Mouse (Mus musculus) frontal cortex, postnatal 14 days (tissue): ENCODE measurements around the gene Unc13c.

Experiments used
- DNase-seq, 2 experiments: peaks; one replicate each; pipeline ENCODE4 v3.0.0; 2022; ENCODE audit warnings: low spot score in 2 of 2

Gene Unc13c

DNA sequence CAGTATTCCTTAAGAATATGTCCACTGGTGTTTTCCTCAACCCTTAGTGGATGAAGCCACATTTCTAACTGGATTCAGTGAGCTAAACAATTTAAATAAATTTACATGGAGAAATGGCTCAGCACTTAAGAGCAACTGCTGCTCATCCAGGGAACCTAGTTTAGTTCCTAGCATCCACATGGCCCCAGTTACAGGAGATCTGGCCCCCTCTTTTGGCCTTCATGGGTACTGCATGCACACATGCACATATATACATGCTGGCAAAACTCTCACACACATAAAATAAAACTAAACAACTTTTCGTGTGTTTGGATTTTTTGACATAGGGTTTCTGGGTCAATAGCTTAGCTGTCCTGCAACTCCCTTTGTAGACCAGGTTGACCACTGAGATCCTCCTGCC lies 330.6 kb downstream of the Unc13c start:
- no peak for DNase-seq

- DNase-seq = no peak
These were observed 343.6 kb downstream of the Unc13c start for GRCm38 (mm10) chr9:73625171-73625570.

GRCm38 (mm10) chr9:73612896-73613295 lies 355.9 kb downstream of the Unc13c start:
- DNase-seq = no peak

DNA sequence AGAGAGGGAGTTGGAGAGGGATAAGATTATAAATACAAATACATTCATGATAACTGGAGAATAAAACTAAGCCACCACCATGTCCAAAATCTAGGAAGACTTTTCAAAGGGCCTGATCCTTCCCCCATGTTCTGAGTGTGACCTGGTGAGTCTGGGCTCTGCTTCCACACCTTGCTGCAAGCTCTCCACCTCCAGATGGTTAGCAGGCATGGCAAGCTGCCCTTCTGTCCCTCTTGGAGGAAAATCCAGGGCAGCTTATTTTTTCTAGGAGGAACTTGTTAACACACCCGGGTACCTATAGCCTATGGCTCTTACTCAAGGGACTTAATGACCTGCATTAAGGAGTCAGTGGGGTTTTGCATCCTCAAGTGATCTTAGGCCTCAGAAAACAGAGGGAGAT lies 364.8 kb downstream of the Unc13c start:
- no peak for DNase-seq

- DNase-seq = no peak
These were observed 403.2 kb downstream of the Unc13c start for GRCm38 (mm10) chr9:73565558-73565957.

GRCm38 (mm10) chr9:73560037-73560436 lies 408.7 kb downstream of the Unc13c start:
- no peak for DNase-seq

GRCm38 (mm10) chr9:73557805-73558204 lies 411.0 kb downstream of the Unc13c start:
- peak in 1 of 2 experiments; percentile 26 for DNase-seq

- no peak for DNase-seq
These were observed 413.4 kb downstream of the Unc13c start for GRCm38 (mm10) chr9:73555354-73555753.

GRCm38 (mm10) chr9:73472568-73472967 lies 496.2 kb downstream of the Unc13c start:
- no peak for DNase-seq

- DNase-seq = no peak
These were observed 506.7 kb downstream of the Unc13c start for GRCm38 (mm10) chr9:73462027-73462426.

DNA sequence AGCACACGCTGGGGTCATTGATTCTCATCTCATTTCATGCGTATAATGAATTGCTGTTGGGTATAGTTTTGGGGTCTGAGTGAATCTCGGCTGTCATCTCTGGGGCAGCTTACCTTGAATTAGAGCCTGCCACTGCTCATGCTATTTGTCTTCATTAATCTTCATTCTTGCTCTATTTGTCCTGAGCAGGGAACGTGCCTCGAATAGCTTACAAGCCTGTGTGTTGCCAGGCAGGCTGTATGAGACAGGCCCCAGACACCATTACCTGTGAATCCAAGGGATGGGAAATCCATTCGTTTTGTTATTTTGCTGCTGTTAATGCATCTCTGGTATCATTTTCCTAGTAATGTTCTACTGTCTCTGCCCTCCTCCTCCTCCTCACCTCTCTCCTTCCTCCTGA lies 518.8 kb downstream of the Unc13c start:
- DNase-seq = no peak

- DNase-seq = no peak
These were observed 519.5 kb downstream of the Unc13c start for GRCm38 (mm10) chr9:73449216-73449615.

- DNase-seq = no peak
These were observed 536.8 kb downstream of the Unc13c start for GRCm38 (mm10) chr9:73431925-73432324.
